Mouse (Mus musculus) stomach, postnatal 0 days (tissue): ENCODE measurements at regions not wholly inside any gene's neighbourhood (a gene's known extent, or its start where the extent isn't known, plus 50 kb on each side); places are given as distances from the start of the nearest gene placed in this dataset.

Experiments
- ATAC-seq: fragments of 200-750 bp; cut with Nextera tagmentation; 2 replicates; pipeline ENCODE4 v1.8.0; 2017; ENCODE audit not compliant: low FRiP score, low TSS enrichment
- DNase-seq: peaks from one replicate; pipeline ENCODE4 v3.0.0-alpha.2; 2016; ENCODE audit warnings: low spot score
- H3K27ac ChIP-seq: fragments of 300-500 bp; sonication (generic); replicated peaks from 2 replicates; pipeline ENCODE4 v1.5.1; 2014; ENCODE audit warnings: mild to moderate bottlenecking, control low read depth
- H3K27me3 ChIP-seq: fragments of 300-500 bp; sonication (generic); 2 replicates; pipeline ENCODE4 v1.6.1; 2014; ENCODE audit warnings: low read length; ENCODE audit not compliant: control insufficient read depth, insufficient read depth
- H3K36me3 ChIP-seq: fragments of 300-500 bp; sonication (generic); 2 replicates; pipeline ENCODE4 v1.6.1; 2014; ENCODE audit warnings: low read length, mixed read lengths; ENCODE audit not compliant: control insufficient read depth, insufficient read depth
- H3K4me1 ChIP-seq: fragments of 300-500 bp; sonication (generic); replicated peaks from 2 replicates; pipeline ENCODE4 v1.6.1; 2014; ENCODE audit warnings: antibody characterized with exemption; ENCODE audit not compliant: control insufficient read depth, insufficient read depth
- H3K4me2 ChIP-seq: fragments of 300-500 bp; sonication (generic); replicated peaks from 2 replicates; pipeline ENCODE4 v1.6.1; 2014; ENCODE audit warnings: low read depth, mild to moderate bottlenecking, control low read depth, moderate library complexity
- H3K4me3 ChIP-seq: fragments of 300-500 bp; sonication (generic); 2 replicates; pipeline ENCODE4 v1.5.1; 2014; ENCODE audit warnings: low read depth, low read length, control low read depth
- H3K9ac ChIP-seq: fragments of 300-500 bp; sonication (generic); 2 replicates; pipeline ENCODE4 v1.6.1; 2014; ENCODE audit warnings: mild to moderate bottlenecking, low read length, control low read depth, mixed read lengths
- H3K9me3 ChIP-seq: fragments of 300-500 bp; sonication (generic); 2 replicates; pipeline ENCODE4 v1.6.1; 2016; ENCODE audit warnings: low read length; ENCODE audit not compliant: control insufficient read depth
- CTCF ChIP-seq: IDR thresholded peaks from 2 replicates; pipeline ENCODE4 v1.5.1; 2016; ENCODE audit warnings: antibody characterized with exemption, low read depth, mild to moderate bottlenecking, moderate library complexity
- EP300 ChIP-seq: optimal IDR thresholded peaks from 2 replicates; pipeline ENCODE3; 2016; ENCODE audit warnings: antibody characterized with exemption
- WGBS: fragments of 180-500 bp; shearing (Covaris S2); extraction: QIAGEN DNeasy Blood & Tissue Kit; methylation state at CpG from one replicate; pipeline ENCODE4 v1.1.7; 2014; 5-methylcytosine and 5-hydroxymethylcytosine counted together

DNA sequence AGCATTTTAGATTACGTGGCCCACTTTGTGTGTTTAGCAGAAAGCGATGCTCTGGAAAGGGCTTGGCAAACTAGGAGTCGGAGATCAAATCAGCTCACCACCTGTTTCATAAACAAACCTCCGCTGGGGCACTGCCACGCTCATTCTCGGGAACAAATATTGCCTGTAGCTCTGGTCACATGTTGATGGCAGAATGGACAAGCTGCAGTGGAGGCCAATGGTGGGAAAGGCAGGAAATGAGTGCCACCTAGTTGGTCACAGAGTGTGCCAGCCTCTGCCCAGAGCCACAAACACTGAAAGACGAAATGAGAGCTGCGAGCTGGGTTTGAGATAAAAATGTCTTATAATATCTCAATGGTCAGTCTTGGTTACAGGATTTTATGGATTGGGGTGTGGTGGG lies 259.2 kb upstream of the Csf3r start:
- no peak for ATAC-seq
- no peak overlapping the region for H3K4me2 ChIP-seq
- no peak overlapping the region for H3K9ac ChIP-seq
- TF ChIP-seq EP300 (no peak), CTCF (no peak)
- H3K27ac ChIP-seq, result no peak overlapping the region
- DNase-seq, result no peak
- 58% methylated on average over 8 of the region's 8 CpGs for WGBS
- H3K9me3 ChIP-seq, result no peaks in the 10 kb centered on the region
- H3K27me3 ChIP-seq, result no peaks in the 10 kb centered on the region
- H3K4me1 ChIP-seq, result no peaks in the 10 kb centered on the region
- H3K36me3 ChIP-seq, result no peaks in the 10 kb centered on the region
- H3K4me3 ChIP-seq, result no peak overlapping the region

DNA sequence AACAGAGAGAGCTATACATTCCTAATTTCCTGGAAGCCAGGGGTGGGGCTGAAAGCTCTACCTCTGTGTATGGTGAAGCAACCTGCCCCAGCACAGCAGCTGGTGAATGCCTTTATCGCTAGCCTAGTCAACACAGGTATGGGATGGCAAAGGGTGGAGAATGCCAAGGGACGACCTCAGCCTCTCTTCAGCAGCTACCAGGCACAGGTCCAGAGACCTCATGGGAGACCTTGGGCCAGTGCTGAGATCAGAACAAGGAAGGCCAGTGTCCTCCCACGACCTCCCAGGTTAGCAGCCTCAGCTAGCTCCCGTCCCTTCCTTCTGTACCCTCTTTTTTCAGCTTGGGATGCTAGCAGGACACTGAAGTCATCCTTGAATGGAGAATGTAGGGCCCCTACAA lies 247.2 kb upstream of the Csf3r start:
- Histone ChIP-seq H3K4me1 (no peaks in the 10 kb centered on the region), H3K9ac (no peak overlapping the region), H3K4me2 (no peak overlapping the region), H3K27ac (no peak overlapping the region), H3K4me3 (no peak overlapping the region), H3K27me3 (no peaks in the 10 kb centered on the region), H3K9me3 (no peaks in the 10 kb centered on the region), H3K36me3 (no peaks in the 10 kb centered on the region)
- 78% methylated on average over 4 of the region's 4 CpGs for WGBS
- no peak for TF ChIP-seq CTCF
- TF ChIP-seq EP300, result no peak
- DNase-seq (no peak), ATAC-seq (no peak)

DNA sequence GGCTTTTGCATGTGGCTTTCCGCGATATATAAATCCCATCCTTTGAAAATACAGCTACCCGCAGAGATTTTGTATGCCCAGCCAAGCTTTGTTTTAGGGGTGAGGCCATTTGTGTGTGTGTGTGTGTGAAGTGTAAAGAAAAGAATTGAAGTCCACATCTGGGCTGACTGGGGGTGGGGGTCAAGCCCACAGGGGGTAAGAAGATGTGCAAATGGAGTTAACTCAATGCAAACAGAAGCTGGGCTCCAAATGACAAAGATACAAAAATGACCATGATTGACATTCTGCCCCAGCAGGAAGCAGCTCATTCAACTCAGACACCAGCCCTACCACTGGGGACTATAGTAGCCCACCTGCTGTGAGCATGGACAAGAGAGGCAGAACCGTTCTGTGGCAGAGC lies 244.2 kb upstream of the Csf3r start:
- 41% methylated on average over 4 of the region's 4 CpGs for whole genome bisulfite sequencing
- H3K4me2 ChIP-seq, result no peak overlapping the region
- TF ChIP-seq EP300 (no peak), CTCF (no peak)
- no peaks in the 10 kb centered on the region for H3K9me3 ChIP-seq
- H3K27me3 ChIP-seq, result no peaks in the 10 kb centered on the region
- DNase-seq (no peak), ATAC-seq (no peak)
- no peak overlapping the region for H3K4me3 ChIP-seq
- H3K4me1 ChIP-seq, result no peaks in the 10 kb centered on the region
- H3K36me3 ChIP-seq, result no peaks in the 10 kb centered on the region
- H3K27ac ChIP-seq, result no peak overlapping the region
- H3K9ac ChIP-seq, result no peak overlapping the region

DNA sequence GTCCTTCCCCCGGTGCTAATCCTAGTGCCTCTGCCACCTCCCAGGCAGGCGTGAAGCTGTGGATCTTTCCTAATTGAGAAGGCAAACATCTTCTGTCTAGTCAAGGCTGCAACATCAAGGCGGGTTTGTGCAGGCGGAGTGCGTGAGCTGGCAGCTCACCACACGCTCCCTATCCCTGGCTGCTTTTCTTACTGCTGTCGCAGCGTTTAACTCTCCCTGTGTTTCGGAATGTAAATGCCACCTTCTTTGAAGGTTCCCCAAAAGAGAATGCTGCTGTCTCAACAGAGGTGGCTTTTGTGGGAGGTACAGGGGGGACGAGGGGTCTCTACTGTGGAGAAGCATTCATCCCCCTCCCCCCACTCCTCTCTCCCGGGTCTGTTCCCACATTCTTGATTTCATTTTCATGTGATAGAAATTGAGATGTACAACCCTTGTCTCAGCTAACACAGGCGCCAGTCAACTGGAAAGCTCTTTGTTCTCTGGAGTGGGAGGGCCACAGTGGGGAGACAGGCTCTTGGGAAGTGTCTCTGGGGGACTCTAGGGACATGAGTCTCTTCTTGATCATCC lies 243.3 kb upstream of the Csf3r start:
- H3K9ac ChIP-seq, result no peak overlapping the region
- no peaks in the 10 kb centered on the region for H3K4me1 ChIP-seq
- no peaks in the 10 kb centered on the region for H3K9me3 ChIP-seq
- TF ChIP-seq CTCF, result no peak
- TF ChIP-seq EP300, result no peak
- H3K27me3 ChIP-seq, result no peaks in the 10 kb centered on the region
- H3K36me3 ChIP-seq, result no peaks in the 10 kb centered on the region
- DNase-seq (no peak), ATAC-seq (no peak)
- H3K4me3 ChIP-seq, result no peak overlapping the region
- H3K27ac ChIP-seq, result no peak overlapping the region
- WGBS, result 6% methylated on average over 12 of the region's 12 CpGs
- no peak overlapping the region for H3K4me2 ChIP-seq

DNA sequence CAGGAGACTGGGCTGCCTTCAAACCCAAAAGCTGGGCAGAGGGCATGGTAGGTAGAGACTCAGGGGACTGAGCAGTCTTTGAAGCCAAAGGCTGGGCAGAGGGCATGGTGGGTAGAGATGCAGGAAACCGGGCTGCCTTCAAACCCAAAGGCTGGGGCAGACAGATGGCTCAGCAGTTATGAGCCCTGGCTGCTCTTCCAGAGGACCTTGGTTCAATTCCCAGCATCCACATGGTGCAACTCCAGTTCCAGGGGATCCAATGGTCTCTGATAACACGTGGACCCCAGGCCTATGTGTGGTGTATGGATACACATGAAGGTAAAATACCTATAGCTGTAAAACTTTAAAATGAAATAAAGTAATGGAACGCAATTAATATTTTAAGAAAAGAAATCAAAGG lies 242.0 kb upstream of the Csf3r start:
- no peak overlapping the region for H3K27ac ChIP-seq
- ATAC-seq, result no peak
- WGBS, result 65% methylated on average over 3 of the region's 3 CpGs

DNA sequence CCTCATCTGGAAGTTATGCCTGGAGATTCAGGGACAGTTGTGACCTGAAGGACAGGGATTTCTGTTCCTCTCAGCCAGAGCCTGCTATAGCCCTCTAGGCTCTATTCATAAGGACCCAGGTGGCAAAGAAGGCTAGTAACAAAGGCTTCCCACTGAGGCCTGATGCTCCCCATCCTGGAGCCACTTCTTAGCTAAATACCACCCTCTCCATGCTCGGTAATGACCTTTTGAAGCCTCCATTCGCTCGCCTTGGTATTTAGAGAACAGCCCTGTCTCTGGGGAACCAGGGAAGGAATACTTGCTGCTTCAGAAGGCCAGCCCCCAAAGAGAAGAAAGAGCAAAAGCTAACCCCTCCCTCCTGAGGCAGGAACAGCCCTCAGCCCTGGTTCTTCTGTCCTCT lies 238.3 kb upstream of the Csf3r start:
- Histone ChIP-seq H3K27me3 (no peaks in the 10 kb centered on the region), H3K4me3 (no peak overlapping the region), H3K27ac (no peak overlapping the region), H3K9ac (no peak overlapping the region), H3K9me3 (no peaks in the 10 kb centered on the region), H3K4me1 (no peaks in the 10 kb centered on the region), H3K36me3 (no peaks in the 10 kb centered on the region), H3K4me2 (no peak overlapping the region)
- 33% methylated on average over 3 of the region's 3 CpGs for WGBS
- DNase-seq, result no peak
- TF ChIP-seq EP300 (no peak), CTCF (no peak)
- ATAC-seq, result no peak

More for the DNA sequence above, 242.0 kb upstream of the Csf3r start:
- Histone ChIP-seq H3K9me3 (no peaks in the 10 kb centered on the region), H3K9ac (no peak overlapping the region), H3K36me3 (no peaks in the 10 kb centered on the region), H3K4me1 (no peaks in the 10 kb centered on the region), H3K27me3 (no peaks in the 10 kb centered on the region), H3K4me2 (no peak overlapping the region), H3K4me3 (no peak overlapping the region)
- no peak for DNase-seq
- TF ChIP-seq CTCF (no peak), EP300 (no peak)
